Mouse (Mus musculus): Measurements from ENCODE around the gene Gpr171. TPM values are rescaled to one million over a fixed set of nuclear protein-coding genes. Genes with fewer than 3 reads are reported as not detected.

Gene Gpr171
- total RNA-seq, 2 experiments from 2014 or later, result 0.11 TPM; not detected in 1

GRCm38 (mm10) chr3:59060131-59060530 lies 41.5 kb downstream of the Gpr171 start:
- intact Hi-C loops (cut with DNase I), result no loop called here
- no peak for DNase-seq

DNA sequence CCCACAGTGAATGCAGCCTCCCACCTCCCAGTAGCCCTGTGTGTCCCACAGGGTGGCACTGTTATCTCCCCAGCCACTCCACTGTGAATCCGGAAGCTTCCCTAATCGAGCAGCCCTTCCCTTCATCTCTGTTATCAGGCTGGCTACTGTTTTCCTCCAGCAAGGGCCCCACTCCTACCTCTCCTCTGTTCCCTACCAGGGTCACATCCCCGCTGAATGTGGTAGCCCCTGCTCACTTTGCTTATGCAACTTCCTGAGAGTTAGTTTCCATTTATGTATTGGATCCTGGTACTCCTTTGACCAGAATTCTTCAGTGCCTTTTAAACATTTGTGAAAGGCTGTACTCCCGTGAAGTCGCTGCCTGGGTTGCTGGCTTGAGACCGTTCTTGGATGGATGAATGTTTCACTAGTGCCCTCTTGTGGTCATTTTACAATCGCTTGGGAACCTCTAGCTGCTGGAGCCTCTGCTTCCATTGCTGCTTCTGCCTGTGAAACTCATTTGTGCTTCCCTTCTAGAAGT lies 42.5 kb downstream of the Gpr171 start:
- DNase-seq, result peak; percentile 43 to 58
- intact Hi-C loops (cut with DNase I), result loop anchor here (1.0 to 5.0 kb wide), 3 partner anchors 76 to 404 kb away; no protein-coding TSS in a partner anchor

DNA sequence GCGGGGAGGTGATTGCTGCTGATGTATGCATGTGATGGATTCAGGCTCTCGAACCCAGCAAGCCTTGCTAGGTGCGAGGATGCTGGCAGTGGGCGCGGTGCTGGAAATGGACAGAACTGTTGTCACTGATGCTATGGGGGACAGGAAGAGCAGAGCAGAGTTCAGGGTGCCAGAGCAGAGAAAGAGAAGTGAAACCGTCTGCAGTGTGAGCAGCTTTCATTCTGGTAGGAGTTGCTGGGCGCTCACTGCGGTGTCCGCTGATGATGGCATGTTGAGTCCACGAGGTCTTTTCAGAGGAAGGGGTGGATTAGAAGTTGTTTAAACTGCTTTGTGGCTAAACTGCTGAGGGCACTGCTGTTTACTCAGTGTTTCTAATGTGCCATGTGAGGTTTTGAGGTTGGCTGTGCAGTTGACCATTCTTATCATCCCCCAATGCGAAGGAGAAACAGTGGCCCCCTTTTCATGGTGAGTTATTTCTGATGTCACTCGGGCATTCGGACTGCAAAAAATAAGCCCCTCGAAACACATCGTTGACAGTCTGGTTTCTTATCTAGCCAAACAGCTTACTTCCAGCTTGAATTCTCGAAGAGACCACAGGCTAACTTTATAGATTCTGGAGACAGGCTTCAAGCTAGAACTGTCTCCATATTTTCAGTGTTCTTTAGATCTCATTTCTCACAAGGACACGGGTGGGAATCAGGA lies 46.6 kb downstream of the Gpr171 start:
- intact Hi-C loops (cut with DNase I), result loop anchor here (5.0 kb wide), 1 partner anchor 218 kb away; no protein-coding TSS in a partner anchor
- no peak for DNase-seq

Other genes with a start within 250 kb of the Gpr171 start
- not detected for gene Clrn1, start 216.5 kb downstream of the Gpr171 start, total RNA-seq (2021)
- 1 to 10 TPM; 6.2 to 6.6 TPM for gene Med12l, start 96.0 kb downstream of the Gpr171 start, total RNA-seq (2021)
- gene P2ry14, start 51.8 kb upstream of the Gpr171 start, total RNA-seq (2021), result 1 to 10 TPM; 5.0 to 5.8 TPM
- not detected for gene Gpr87, start 93.3 kb upstream of the Gpr171 start, total RNA-seq (2021)
- gene P2ry13, start 109.1 kb upstream of the Gpr171 start, total RNA-seq (2021), result 1 to 10 TPM in 1 of 2 experiments, under 1 TPM in 1; 0.64 to 1.1 TPM
- 1 to 10 TPM; 2.3 to 2.6 TPM for gene P2ry12, start 161.1 kb upstream of the Gpr171 start, total RNA-seq (2021)
- gene Igsf10, start 242.6 kb upstream of the Gpr171 start, total RNA-seq (2021), result 1 to 10 TPM; 2.9 to 3.0 TPM

Data from heart, postnatal 36 days (tissue).